ENCODE assay signal across 8 mouse cellular contexts in genomic region chr3:59321278-59321876, GRCm38 (mm10). TPM values are rescaled to one million over a fixed set of nuclear protein-coding genes. Genes with fewer than 3 reads are reported as not detected.
DNase-seq lines count a peak whose midpoint lies in the region; ATAC-seq lines count a peak whose summit lies in the region.

No protein-coding gene starts in this region.

- ATAC-seq in kidney, embryonic 15.5 days (replicated peaks; ENCODE audit: low FRiP score), result no peak
- ATAC-seq in midbrain, embryonic 13.5 days, result peak; percentile 69; the same call in 1 of the 2 replicates

- H3K4me3 ChIP-seq in kidney, embryonic 15.5 days (replicated peaks), result no peak overlapping the region
- H3K4me3 ChIP-seq in midbrain, embryonic 13.5 days (replicated peaks), result no peak overlapping the region

- no peak overlapping the region for H3K9ac ChIP-seq in kidney, embryonic 15.5 days
- H3K9ac ChIP-seq in midbrain, embryonic 13.5 days (replicated peaks), result no peak overlapping the region

- H3K4me2 ChIP-seq in kidney, embryonic 15.5 days, result no peak overlapping the region
- H3K4me2 ChIP-seq in midbrain, embryonic 13.5 days (replicated peaks), result no peak overlapping the region

- no peak overlapping the region for H3K27ac ChIP-seq in kidney, embryonic 15.5 days
- H3K27ac ChIP-seq in midbrain, embryonic 13.5 days, result no peak overlapping the region

- no peaks in the 10 kb centered on the region for H3K27me3 ChIP-seq in kidney, embryonic 15.5 days
- no peaks in the 10 kb centered on the region for H3K27me3 ChIP-seq in midbrain, embryonic 13.5 days
- H3K27me3 ChIP-seq in splenic B cell, adult 2 months (ENCODE audit: control insufficient read depth, insufficient read depth, low read length, poor library complexity, severe bottlenecking), result no peaks in the 10 kb centered on the region

- H3K36me3 ChIP-seq in kidney, embryonic 15.5 days, result peaks cover 33% of the 10 kb centered on the region
- H3K36me3 ChIP-seq in midbrain, embryonic 13.5 days, result peaks cover 7% of the 10 kb centered on the region; the same call in 1 of the 2 replicates
- H3K36me3 ChIP-seq in splenic B cell, adult 2 months (ENCODE audit: control insufficient read depth, insufficient read depth, low read length, poor library complexity, severe bottlenecking), result no peaks in the 10 kb centered on the region

- H3K4me1 ChIP-seq in kidney, embryonic 15.5 days, result no peaks in the 10 kb centered on the region
- H3K4me1 ChIP-seq in midbrain, embryonic 13.5 days (replicated peaks), result no peaks in the 10 kb centered on the region

- WGBS in kidney, embryonic 15.5 days, result 28% methylated on average over 7 of the region's 7 CpGs
- WGBS in midbrain, embryonic 13.5 days, result 48% methylated on average over 7 of the region's 7 CpGs

- H3K9me3 ChIP-seq in kidney, embryonic 15.5 days (replicated peaks), result no peaks in the 10 kb centered on the region
- H3K9me3 ChIP-seq in midbrain, embryonic 13.5 days, result no peaks in the 10 kb centered on the region

- intact Hi-C loops in heart, postnatal 14 days (cut with DNase I), result loop anchor here (5.0 kb wide), 2 partner anchors 421 to 791 kb away; no protein-coding TSS in a partner anchor

- peak; percentile 55 for DNase-seq in kidney, adult 18-20 months
- DNase-seq in ZHBTc4 (ENCODE audit: low read depth, low spot score), result peak; percentile 66
- peak; percentile 74 to 82 for DNase-seq in cerebellum, postnatal 36 days
- DNase-seq in heart, postnatal 14 days, result peak; percentile 46 to 63
- DNase-seq in layer of hippocampus, adult 9-10 months (ENCODE audit: low spot score), result peak; percentile 39
- DNase-seq in splenic B cell, adult 2 months (ENCODE audit: low read depth, low spot score), result peak; percentile 75

RNA-seq across cellular contexts. Expression of gene Igsf10, which starts 22.8 kb away (rescaled TPM):
- polyA plus RNA-seq in kidney, embryonic 15.5 days (2015; fragmentation: Nextera tagmentation; extraction: Ambion mirVana), result 3.8 and 4.1 TPM in 2 replicates
- 1 to 10 TPM; 6.5 to 8.1 TPM for total RNA-seq in heart, postnatal 14 days (2021)
- 2.1 and 2.5 TPM in 2 replicates for polyA plus RNA-seq in midbrain, embryonic 13.5 days (2015; fragmentation: Nextera tagmentation; extraction: Ambion mirVana)

RNA-seq across cellular contexts. Expression of gene P2ry12, which starts 58.7 kb away (rescaled TPM):
- polyA plus RNA-seq in kidney, embryonic 15.5 days (2015; fragmentation: Nextera tagmentation; extraction: Ambion mirVana), result 1.0 and 2.1 TPM in 2 replicates
- total RNA-seq in heart, postnatal 14 days (2021), result 1 to 10 TPM; 1.4 to 2.2 TPM
- 5.9 and 6.4 TPM in 2 replicates for polyA plus RNA-seq in midbrain, embryonic 13.5 days (2015; fragmentation: Nextera tagmentation; extraction: Ambion mirVana)
